Mouse (Mus musculus) layer of hippocampus, adult 2 months (tissue): ENCODE data around the gene Plcb4. TPM values are rescaled to one million over a fixed set of nuclear protein-coding genes. Genes with fewer than 3 reads are reported as not detected.

Experiments
- DNase-seq, 2 experiments: peaks; one replicate each; pipeline ENCODE4 v3.0.0; 2022; ENCODE audit warnings: low spot score in 2 of 2
- H3K27ac ChIP-seq: fragments of 200-600 bp; 2 replicates; pipeline ENCODE4 v1.8.1; 2022
- H3K4me3 ChIP-seq: fragments of 200-600 bp; 2 replicates; pipeline ENCODE4 v1.8.1; 2022; ENCODE audit warnings: mild to moderate bottlenecking
- CTCF ChIP-seq: fragments of 200-600 bp; conservative IDR thresholded peaks from 2 replicates; pipeline ENCODE4 v1.8.1; 2022; ENCODE audit warnings: antibody characterized with exemption, mild to moderate bottlenecking, moderate library complexity
- total RNA-seq, 2 experiments: library from RNA; stranded (reverse); gene quantifications; 2 replicates each; pipeline ENCODE4 v1.2.3; 2021

Gene Plcb4
- total RNA-seq, 2 experiments from 2014 or later: 20.9 to 21.0 TPM

DNA sequence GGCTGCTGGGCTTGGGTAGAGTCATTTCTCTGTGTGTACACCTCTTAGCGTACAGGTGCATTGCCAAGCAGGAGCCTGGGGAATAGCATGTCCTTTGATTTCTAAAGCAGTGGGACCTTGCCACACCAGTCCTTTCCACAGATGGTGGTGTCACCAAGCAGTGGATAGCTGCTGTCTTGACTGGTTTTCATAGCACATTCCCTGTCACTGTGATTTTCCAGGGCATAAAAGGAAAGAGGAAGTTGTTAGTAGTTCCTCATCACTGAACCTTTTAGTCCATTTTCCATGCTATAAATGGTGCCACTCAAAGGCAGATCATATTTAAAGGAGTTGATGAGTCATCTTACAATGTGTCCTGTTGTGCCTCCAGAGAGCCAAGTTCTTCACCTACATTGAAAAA, 165.9 kb downstream of the Plcb4 start:
- no peak for TF ChIP-seq CTCF
- Histone ChIP-seq H3K4me3 (no peak overlapping the region), H3K27ac (no peak overlapping the region)
- no peak for DNase-seq

- TF ChIP-seq CTCF: no peak
- no peak overlapping the region for H3K4me3 ChIP-seq
- no peak for DNase-seq
- H3K27ac ChIP-seq: no peak overlapping the region
Measured at GRCm38 (mm10) chr2:135825645-135826044, 166.8 kb downstream of the Plcb4 start.

DNA sequence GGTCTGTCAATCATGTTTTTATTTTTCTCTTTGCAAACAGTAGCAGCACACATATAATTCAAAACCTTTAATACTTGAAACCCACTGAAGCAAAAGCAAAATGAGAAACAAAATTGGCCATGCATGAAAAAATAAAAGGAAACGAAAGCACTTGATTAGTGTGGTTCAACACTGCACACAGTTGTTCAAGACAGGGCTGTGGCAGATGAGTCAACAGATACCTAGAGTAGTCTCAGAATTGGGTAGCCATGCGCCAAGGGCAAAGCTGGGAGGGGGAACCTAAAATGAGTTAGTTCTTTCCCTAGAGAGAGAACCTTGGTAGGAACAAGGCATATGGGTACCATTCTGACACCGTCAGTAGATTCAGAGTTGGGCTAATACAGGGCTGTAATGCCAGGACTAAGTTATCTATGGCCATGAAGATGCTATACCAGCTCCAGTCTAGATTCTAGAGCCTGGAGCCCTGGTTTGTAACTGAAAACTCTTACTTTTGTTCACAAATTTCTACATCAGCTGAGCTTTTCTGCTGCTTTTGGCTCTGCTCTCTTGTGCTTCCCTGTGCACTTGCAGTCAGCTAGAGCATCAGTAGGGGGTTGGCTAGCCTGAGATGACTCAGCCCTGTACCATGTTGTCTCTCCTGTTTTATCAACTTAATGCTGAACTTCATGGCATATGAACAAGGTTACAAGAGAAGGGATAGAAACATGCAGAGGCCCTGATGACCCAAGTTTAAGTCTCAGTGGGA, 168.0 kb downstream of the Plcb4 start:
- no peak for TF ChIP-seq CTCF
- no peak overlapping the region for H3K27ac ChIP-seq
- DNase-seq: no peak

DNA sequence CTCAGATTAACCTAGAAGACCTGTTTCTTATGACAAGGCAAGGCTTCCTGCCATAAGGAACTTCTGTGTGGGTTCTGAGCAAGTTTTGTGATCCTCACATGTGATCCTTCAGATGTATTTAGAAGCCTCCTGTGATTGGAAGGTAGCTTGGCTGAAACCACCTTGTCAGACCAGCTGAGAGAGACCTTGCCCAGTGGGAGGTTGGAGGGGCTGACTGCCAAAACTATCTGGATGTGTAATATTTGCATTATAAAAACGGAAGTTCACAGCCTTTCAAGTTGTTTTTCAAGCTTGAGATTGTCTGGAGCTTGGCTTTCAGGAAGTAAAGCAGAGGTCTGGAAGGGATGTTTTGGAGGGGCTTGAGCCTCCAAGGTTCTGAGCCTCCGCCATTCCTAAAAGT, 169.6 kb downstream of the Plcb4 start:
- Histone ChIP-seq H3K27ac (no peak overlapping the region), H3K4me3 (no peak overlapping the region)
- no peak for DNase-seq
- no peak for TF ChIP-seq CTCF

More for the DNA sequence above, 168.0 kb downstream of the Plcb4 start:
- H3K4me3 ChIP-seq: no peak overlapping the region

DNA sequence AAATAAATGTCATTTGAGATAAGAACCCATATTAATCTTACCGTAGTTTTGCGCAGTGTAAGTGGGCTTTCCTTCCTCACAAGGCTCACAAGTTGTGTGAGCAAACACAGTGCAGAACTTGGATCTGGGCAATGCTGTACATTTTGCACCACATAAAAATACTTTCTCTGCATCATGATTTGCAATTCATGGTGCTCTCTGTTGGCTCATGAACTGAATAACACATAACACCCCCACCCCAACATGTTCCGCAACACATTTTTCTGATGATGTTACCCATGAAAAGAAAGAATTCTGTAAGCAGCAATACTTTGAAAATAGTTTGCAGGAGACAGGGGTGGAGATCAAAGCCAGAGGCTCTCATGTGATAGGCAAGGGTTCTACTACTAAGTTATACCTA, 174.9 kb downstream of the Plcb4 start:
- TF ChIP-seq CTCF: no peak
- H3K27ac ChIP-seq: no peak overlapping the region
- DNase-seq: no peak
- H3K4me3 ChIP-seq: no peak overlapping the region

DNA sequence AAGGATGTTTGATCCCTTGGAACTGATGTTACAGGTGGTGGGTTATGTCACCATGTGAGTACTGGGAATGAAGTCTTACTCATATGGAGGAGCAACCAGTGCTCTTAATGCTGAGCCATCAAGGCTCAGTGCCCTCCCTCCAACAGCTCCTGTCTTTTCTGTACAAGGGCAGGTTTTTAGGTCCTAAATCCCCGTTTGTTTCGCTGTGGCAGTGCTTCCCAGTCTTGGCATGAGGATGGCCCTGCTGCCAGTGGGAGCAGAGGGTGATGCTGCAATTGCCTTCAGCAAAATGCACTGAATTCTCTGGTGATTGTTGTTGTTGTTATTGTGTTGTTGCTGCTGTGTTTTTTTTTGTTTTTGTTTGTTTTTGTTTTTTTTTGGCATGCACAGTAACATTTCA, 175.6 kb downstream of the Plcb4 start:
- no peak for DNase-seq
- H3K27ac ChIP-seq: no peak overlapping the region
- TF ChIP-seq CTCF: no peak
- no peak overlapping the region for H3K4me3 ChIP-seq

DNA sequence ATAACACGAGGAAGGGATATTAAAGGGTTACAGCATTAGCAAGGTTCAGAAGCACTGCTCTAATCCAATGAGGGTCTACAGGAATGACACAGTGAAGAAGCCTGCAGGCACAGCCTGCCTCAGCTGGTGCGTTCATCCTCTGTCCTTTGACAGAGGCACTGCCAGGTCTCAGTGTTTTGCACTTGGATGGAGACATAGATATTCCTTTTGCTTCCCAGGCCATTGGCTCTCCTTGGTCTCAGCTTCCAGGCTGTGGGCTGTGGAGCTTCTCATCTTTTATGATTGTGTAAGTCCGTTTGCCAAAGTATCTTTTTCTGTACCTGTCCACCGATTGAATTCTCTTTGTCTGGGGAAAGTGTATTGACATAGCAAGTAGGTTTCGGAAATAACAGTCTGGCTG, 177.1 kb downstream of the Plcb4 start:
- Histone ChIP-seq H3K4me3 (no peak overlapping the region), H3K27ac (no peak overlapping the region)
- no peak for TF ChIP-seq CTCF
- no peak for DNase-seq

- DNase-seq: no peak
- TF ChIP-seq CTCF: no peak
- H3K27ac ChIP-seq: no peak overlapping the region
- H3K4me3 ChIP-seq: no peak overlapping the region
Measured at GRCm38 (mm10) chr2:135836426-135836825, 177.6 kb downstream of the Plcb4 start.

DNA sequence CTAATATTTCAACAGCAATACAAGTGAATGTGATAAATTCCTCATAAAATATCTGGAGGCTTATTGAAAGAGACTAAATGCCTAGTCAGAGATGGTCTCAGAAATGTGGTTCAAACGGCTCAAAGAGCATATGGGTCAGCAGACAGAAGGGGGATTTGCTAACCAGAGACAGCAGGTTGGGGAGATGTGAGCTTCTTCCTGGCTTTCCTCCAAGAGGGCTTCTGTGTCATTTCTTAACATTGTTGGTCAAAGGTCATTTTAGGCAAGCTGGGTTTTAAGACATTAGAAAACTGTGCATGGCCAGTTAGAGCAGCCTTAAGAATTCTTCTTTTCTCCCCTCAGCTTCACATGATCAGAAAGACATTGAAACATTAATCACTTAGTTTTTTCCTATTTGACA, 178.9 kb downstream of the Plcb4 start:
- TF ChIP-seq CTCF: no peak
- no peak overlapping the region for H3K27ac ChIP-seq
- no peak overlapping the region for H3K4me3 ChIP-seq
- no peak for DNase-seq

DNA sequence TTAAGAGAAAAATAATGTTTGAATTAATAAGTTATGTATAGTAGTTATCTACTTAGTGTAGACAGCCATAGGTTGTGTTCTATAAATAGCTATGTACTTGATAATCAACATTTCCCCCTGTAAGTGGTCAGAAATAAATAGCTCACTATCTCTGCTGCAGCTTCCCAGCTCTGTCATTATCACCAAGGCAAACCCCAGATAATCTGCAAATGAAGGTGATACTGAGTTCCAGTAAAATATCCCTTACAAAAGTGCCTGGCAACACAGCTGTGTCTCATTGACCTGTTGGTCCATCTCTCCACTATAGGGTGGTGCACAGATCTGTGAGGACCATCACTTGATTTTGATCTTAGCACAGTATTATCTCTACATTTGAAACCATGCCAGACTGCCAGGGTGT, 179.3 kb downstream of the Plcb4 start:
- Histone ChIP-seq H3K4me3 (no peak overlapping the region), H3K27ac (no peak overlapping the region)

DNA sequence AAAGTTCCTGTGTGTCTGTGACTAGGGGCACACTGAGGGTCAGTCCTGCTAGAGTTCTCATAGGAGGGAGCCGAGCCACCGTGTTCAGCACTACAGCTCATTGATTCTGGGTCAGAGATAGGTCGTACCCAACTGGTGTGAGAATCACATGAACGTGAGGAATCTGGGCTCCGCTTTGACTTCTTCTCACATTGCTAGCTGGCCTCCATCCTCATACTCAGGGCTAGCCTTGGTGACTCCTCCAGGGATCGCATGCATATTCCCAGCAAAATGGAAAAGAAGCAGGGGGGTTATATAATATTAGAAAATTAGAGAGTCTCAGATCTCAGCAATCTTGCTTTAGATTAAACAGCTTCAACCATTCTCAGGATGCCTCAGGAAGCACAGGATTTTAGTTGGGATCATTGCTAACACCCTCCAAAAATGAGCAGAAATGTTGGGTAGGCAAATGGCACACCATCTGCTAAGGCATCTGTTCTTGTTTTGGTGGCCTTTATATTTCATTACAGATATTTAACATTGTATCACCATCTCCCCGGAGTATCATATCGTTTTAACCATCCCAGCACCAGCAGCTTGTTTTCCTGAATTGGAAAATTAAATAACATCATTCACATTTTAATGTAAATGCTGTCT, 180.0 kb downstream of the Plcb4 start:
- Histone ChIP-seq H3K4me3 (no peak overlapping the region), H3K27ac (no peak overlapping the region)
- no peak for TF ChIP-seq CTCF
- peak; percentile 59 for DNase-seq

More for the DNA sequence above, 179.3 kb downstream of the Plcb4 start:
- no peak for DNase-seq
- TF ChIP-seq CTCF: no peak

DNA sequence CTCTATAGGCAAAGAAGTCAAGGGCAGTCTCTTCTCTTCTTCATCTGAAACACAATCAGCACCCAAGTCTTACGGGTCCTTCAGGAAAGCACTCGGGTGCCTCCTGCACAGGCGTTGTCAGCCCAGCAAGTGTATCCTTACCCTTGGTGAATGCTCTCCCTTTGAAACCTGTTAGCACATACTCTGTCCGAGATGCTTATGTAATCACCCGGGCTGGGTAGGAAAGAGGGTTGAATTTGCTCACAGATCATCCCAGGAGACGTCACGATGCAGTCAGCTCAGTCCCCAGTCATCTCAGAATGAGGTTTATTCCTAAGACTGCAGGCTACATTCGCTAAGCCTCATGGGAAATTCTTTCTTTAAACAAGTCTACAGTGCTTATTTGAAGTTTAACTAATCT, 184.9 kb downstream of the Plcb4 start:
- Histone ChIP-seq H3K27ac (no peak overlapping the region), H3K4me3 (no peak overlapping the region)
- TF ChIP-seq CTCF: no peak
- no peak for DNase-seq

GRCm38 (mm10) chr2:135846903-135847302, 188.1 kb downstream of the Plcb4 start:
- no peak for DNase-seq
- Histone ChIP-seq H3K27ac (no peak overlapping the region), H3K4me3 (no peak overlapping the region)
- TF ChIP-seq CTCF: no peak

DNA sequence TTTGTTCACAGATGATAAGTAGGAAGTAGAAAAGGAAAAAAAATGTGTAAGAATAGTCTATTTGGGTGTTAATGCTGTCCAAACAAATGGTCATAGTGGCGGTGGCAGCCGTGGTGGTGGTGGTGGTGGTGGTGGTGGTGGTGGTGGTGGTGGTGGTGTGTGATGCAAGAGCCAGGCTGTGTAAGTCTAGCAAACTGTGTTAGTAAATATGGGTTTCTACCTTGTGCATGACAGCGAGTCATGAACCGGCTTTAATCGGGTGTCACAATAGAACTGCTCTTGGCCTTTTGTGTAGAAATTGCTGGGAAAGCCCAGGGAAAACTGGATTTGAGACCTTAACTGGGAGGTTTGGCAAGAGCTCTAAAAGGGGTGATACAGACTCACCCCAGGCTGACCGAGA, 188.9 kb downstream of the Plcb4 start:
- no peak overlapping the region for H3K4me3 ChIP-seq
- TF ChIP-seq CTCF: no peak

More for the DNA sequence above, 188.9 kb downstream of the Plcb4 start:
- no peak for DNase-seq
- no peak overlapping the region for H3K27ac ChIP-seq
